Mouse (Mus musculus) megakaryocyte, adult 5-6 weeks (primary cell): ENCODE results near the gene Sipa1l3. TPM values are rescaled to one million over a fixed set of nuclear protein-coding genes. Genes with fewer than 3 reads are reported as not detected.

Experiments
- total RNA-seq, 2 experiments: library from RNA; stranded (forward) in 1 of 2; stranded (reverse) in 1 of 2; fragments of 153-499, 151-499 nt in 1 of 2; fragments of 221-1000, 200-1000 nt in 1 of 2; gene quantifications; 2 replicates each; pipeline versions ENCODE4 v1.2.3 to v1.2.4; 2015 to 2017

Sipa1l3 gene
- total RNA-seq, 2 experiments from 2014 or later, result 6.8 to 23.3 TPM

Other genes starting within 250 kb of the Sipa1l3 start
- gene Spint2, start 236.7 kb downstream of the Sipa1l3 start, total RNA-seq (2015), result 6.1 and 7.3 TPM in 2 replicates
- 2.6 and 5.3 TPM in 2 replicates for gene Spint2, start 236.7 kb downstream of the Sipa1l3 start, total RNA-seq (2017)
- gene Ppp1r14a, start 229.3 kb downstream of the Sipa1l3 start, total RNA-seq (2015), result not detected in 2 replicates
- gene Ppp1r14a, start 229.3 kb downstream of the Sipa1l3 start, total RNA-seq (2017), result not detected in 2 replicates
- gene Dpf1, start 214.7 kb downstream of the Sipa1l3 start, total RNA-seq (2015), result not detected in 2 replicates
- gene Dpf1, start 214.7 kb downstream of the Sipa1l3 start, total RNA-seq (2017), result not detected in 2 replicates
- gene Catsperg2, start 208.4 kb upstream of the Sipa1l3 start, total RNA-seq (2015), result not detected in 2 replicates
- not detected in 2 replicates for gene Catsperg2, start 208.4 kb upstream of the Sipa1l3 start, total RNA-seq (2017)
- 9.6 and 14.7 TPM in 2 replicates for gene Zfp84, start 249.9 kb upstream of the Sipa1l3 start, total RNA-seq (2015)
- 12.3 and 15.7 TPM in 2 replicates for gene Zfp84, start 249.9 kb upstream of the Sipa1l3 start, total RNA-seq (2017)